Mouse (Mus musculus) layer of hippocampus, postnatal 10 days (tissue): Measurements from ENCODE around the gene Hist1h4j. TPM values are rescaled to one million over a fixed set of nuclear protein-coding genes. Genes with fewer than 3 reads are reported as not detected.

Experiments used
- DNase-seq, 2 experiments: peaks; one replicate each; pipeline ENCODE4 v3.0.0; 2021; ENCODE audit warnings: low spot score in 2 of 2
- microRNA-seq, 2 experiments: library from miRNA; unstranded; fragments of <30 nt; microRNA quantifications; one replicate each; pipeline ENCODE4 v1.2.0; 2021
- total RNA-seq, 2 experiments: library from RNA; stranded (reverse); gene quantifications; 2 replicates each; pipeline ENCODE4 v1.2.3; 2021

Hist1h4j gene
- total RNA-seq, 2 experiments from 2014 or later = 22.7 to 23.3 TPM

GRCm38 (mm10) chr13:21779767-21780731 is 45.2 kb downstream of the Hist1h4j start, which contains the start of gene Hist1h1b:
Gene Hist1h1b (minus strand): TSS chr13:21780625.
- peak; percentile 19 to 39 for DNase-seq

DNA sequence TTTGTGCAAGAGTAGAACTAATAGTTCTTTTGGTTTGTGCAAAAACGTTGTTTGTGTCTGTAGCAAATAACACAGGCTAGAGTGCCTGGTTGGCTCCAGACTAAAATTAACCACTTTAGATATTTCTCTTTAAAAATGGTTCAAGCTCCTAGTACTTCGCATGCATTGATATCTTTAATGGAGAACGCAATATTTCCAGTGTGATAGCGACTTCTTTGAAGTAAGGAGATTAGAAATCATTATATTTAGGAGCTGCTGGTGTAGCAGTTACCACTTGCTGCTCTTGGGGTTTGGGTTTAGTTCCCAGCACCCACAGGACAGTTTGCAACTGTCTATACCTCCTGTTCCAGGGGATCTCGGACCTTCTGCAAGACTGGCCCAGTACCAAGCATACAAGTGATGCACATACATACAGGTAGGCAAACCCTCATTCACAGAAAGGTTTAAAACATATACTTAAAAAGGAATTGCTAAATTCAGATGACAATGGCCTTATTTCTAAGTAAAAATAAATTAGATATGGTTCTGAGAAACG is 46.2 kb downstream of the Hist1h4j start:
- no peak for DNase-seq

GRCm38 (mm10) chr13:21781639-21782038 is 46.8 kb downstream of the Hist1h4j start:
- DNase-seq = no peak

GRCm38 (mm10) chr13:21782361-21783254 is 47.7 kb downstream of the Hist1h4j start:
- DNase-seq = peak; percentile 18 to 31

DNA sequence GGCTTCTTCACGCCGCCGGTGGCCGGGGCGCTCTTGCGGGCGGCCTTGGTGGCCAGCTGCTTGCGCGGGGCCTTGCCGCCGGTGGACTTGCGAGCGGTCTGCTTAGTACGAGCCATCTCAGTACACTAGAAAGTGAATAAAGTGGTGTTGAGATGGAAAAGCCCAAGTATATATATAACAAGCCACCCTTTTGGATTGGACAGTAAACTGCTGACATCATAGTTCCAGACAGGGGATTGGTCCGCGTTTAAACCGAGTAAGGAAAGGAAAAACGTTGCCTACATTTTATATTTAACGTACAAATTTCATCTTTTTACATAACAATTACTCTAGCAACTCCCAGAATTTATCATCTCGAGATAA is 48.4 kb downstream of the Hist1h4j start, which contains the start of gene Hist1h3i:
Hist1h3i (minus strand) TSS at position 116 of the 363 bp plus-strand sequence.
- peak; percentile 37 to 42 for DNase-seq

- no peak for DNase-seq
Measured at GRCm38 (mm10) chr13:21783734-21784161, 48.9 kb downstream of the Hist1h4j start.

GRCm38 (mm10) chr13:21784311-21784710 is 49.4 kb downstream of the Hist1h4j start:
- no peak for DNase-seq

Small RNAs within 50 kb of the gene (microRNA-seq; reads per million reads assigned to microRNA genes)
- gene Gm44357 = 0 reads per million in 2 experiments
- 0 reads per million in 2 experiments for gene Gm44367
- gene Gm44454 = 0.22 to 0.78 reads per million in 2 experiments

Other genes starting within 250 kb of the Hist1h4j start
- 10 to 100 TPM; 16.0 to 17.7 TPM for gene AK157302, start 239.8 kb upstream of the Hist1h4j start, total RNA-seq
- gene Gm11273, start 233.6 kb upstream of the Hist1h4j start, total RNA-seq = 10 to 100 TPM; 48.8 to 72.4 TPM
- 10 to 100 TPM; 12.9 to 15.9 TPM for gene Zkscan8, start 203.9 kb upstream of the Hist1h4j start, total RNA-seq
- not detected for gene Olfr1366, start 192.3 kb upstream of the Hist1h4j start, total RNA-seq
- gene Olfr1535, start 175.2 kb upstream of the Hist1h4j start, total RNA-seq = not detected
- not detected for gene Olfr1364, start 153.3 kb upstream of the Hist1h4j start, total RNA-seq
- not detected for gene Olfr1362, start 121.0 kb upstream of the Hist1h4j start, total RNA-seq
- not detected for gene Olfr11, start 92.5 kb upstream of the Hist1h4j start, total RNA-seq
- gene Olfr1361, start 71.7 kb upstream of the Hist1h4j start, total RNA-seq = not detected
- gene Olfr1360, start 57.7 kb upstream of the Hist1h4j start, total RNA-seq = not detected
- not detected for gene Olfr1359, start 37.0 kb upstream of the Hist1h4j start, total RNA-seq
- gene Hist1h2bl, start 18.9 kb upstream of the Hist1h4j start, total RNA-seq = 10 to 100 TPM; 55.7 to 83.1 TPM
- gene Hist1h2ai, start 18.6 kb upstream of the Hist1h4j start, total RNA-seq = 10 to 100 TPM; 69.8 to 77.4 TPM
- gene Hist1h3h, start 17.4 kb upstream of the Hist1h4j start, total RNA-seq = 100 to 1,000 TPM; 100 to 141 TPM
- 10 to 100 TPM; 17.6 to 20.3 TPM for gene Hist1h2bm, start 13.0 kb upstream of the Hist1h4j start, total RNA-seq
- gene Hist1h4k, start 15.4 kb downstream of the Hist1h4j start, total RNA-seq = 100 to 1,000 TPM; 312 to 419 TPM
- gene Hist1h2ak, start 18.8 kb downstream of the Hist1h4j start, total RNA-seq = 10 to 100 TPM; 27.8 to 28.5 TPM
- gene Hist1h2bn, start 19.1 kb downstream of the Hist1h4j start, total RNA-seq = 10 to 100 TPM; 26.0 to 38.7 TPM
- 10 to 100 TPM; 33.1 to 44.1 TPM for gene Hist1h1b, start 45.6 kb downstream of the Hist1h4j start, total RNA-seq
- gene Hist1h3i, start 48.3 kb downstream of the Hist1h4j start, total RNA-seq = 100 to 1,000 TPM in 1 of 2 experiments, 10 to 100 TPM in 1; 85.1 to 110 TPM
- 10 to 100 TPM; 11.0 to 16.4 TPM for gene Hist1h2an, start 52.2 kb downstream of the Hist1h4j start, total RNA-seq
- gene Hist1h2bp, start 52.4 kb downstream of the Hist1h4j start, total RNA-seq = 10 to 100 TPM; 22.4 to 23.5 TPM
- 10 to 100 TPM; 52.8 to 66.3 TPM for gene Hist1h2bq, start 75.1 kb downstream of the Hist1h4j start, total RNA-seq
- 10 to 100 TPM; 36.4 to 41.0 TPM for gene Hist1h2ao, start 75.4 kb downstream of the Hist1h4j start, total RNA-seq
- gene Hist1h4m, start 76.7 kb downstream of the Hist1h4j start, total RNA-seq = 100 to 1,000 TPM; 214 to 219 TPM
- 10 to 100 TPM; 22.0 to 32.1 TPM for gene Hist1h4n, start 97.1 kb downstream of the Hist1h4j start, total RNA-seq
- gene Hist1h2ap, start 98.4 kb downstream of the Hist1h4j start, total RNA-seq = 10 to 100 TPM; 67.2 to 82.7 TPM
- gene Hist1h2br, start 98.7 kb downstream of the Hist1h4j start, total RNA-seq = 10 to 100 TPM; 52.5 to 64.9 TPM
- gene Zfp184, start 210.0 kb downstream of the Hist1h4j start, total RNA-seq = 1 to 10 TPM; 5.1 to 6.0 TPM
- under 1 TPM; 0.22 to 0.23 TPM for gene Pom121l2, start 246.1 kb downstream of the Hist1h4j start, total RNA-seq